Mouse (Mus musculus) thymus, adult 2 months (tissue): Measurements from ENCODE around the gene Icam2.

Experiments
- CTCF ChIP-seq: fragments of 200-500 bp; IDR thresholded peaks from 2 replicates; pipeline ENCODE4 v1.5.1; 2012; ENCODE audit warnings: mild to moderate bottlenecking, control low read depth, low read length, moderate library complexity, borderline replicate concordance; ENCODE audit not compliant: control insufficient read depth, poor library complexity, insufficient read depth; ENCODE audit errors: extremely low read depth
- POLR2A ChIP-seq: fragments of 200-500 bp; IDR thresholded peaks from 2 replicates; pipeline ENCODE4 v1.6.1; 2012; ENCODE audit warnings: mild to moderate bottlenecking, low read length, control low read depth, moderate library complexity; ENCODE audit not compliant: control insufficient read depth, poor library complexity, insufficient read depth; ENCODE audit errors: extremely low read depth

DNA sequence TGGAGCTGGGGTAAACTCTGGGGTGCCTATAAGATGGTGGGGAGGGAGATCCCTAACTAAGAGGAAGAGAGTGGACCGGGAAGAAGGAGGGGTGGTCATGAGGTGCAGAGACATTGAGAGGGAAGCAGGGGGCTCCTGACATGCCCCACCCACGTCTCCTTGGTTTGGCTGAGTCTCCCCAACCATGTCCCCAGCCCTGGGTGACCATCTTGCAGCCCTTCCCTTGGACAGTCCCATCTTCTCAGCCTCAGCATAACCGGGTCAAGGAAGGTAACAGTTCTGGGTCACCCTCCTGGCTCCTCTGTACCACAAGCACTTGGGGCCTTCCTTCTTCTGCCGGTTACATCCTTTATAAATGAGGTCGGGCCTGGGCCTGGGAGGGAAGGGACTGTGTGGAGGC lies 12.9 kb downstream of the Icam2 start:
- TF ChIP-seq CTCF (no peak), POLR2A (no peak)
